Mouse (Mus musculus): ENCODE measurements at regions not wholly inside any gene's neighbourhood (a gene's known extent, or its start where the extent isn't known, plus 50 kb on each side); places are given as distances from the start of the nearest gene placed in this dataset.

- no peak overlapping the region for H3K4me2 ChIP-seq (ENCODE audit: low read depth, low read length)
- WGBS: 52% methylated on average over 7 of the region's 7 CpGs
- no peak overlapping the region for H3K27ac ChIP-seq (ENCODE audit: low read depth)
- TF ChIP-seq EP300 (IDR thresholded peaks at IDR 0.05; ENCODE audit: low read depth) (no peak), CTCF (IDR thresholded peaks at IDR 0.05; ENCODE audit: low read depth) (no peak)
- no peak overlapping the region for H3K9ac ChIP-seq (replicated peaks; ENCODE audit: low read depth, low read length)
- H3K4me1 ChIP-seq (ENCODE audit: control insufficient read depth, insufficient read depth): no peaks in the 10 kb centered on the region
- DNase-seq (ENCODE audit: low spot score) (no peak), ATAC-seq (ENCODE audit: insufficient read depth, low read depth) (no peak)
- no peaks in the 10 kb centered on the region for H3K27me3 ChIP-seq (ENCODE audit: control insufficient read depth, insufficient read depth, low read length)
- H3K9me3 ChIP-seq (replicated peaks; ENCODE audit: control insufficient read depth, low read length): no peaks in the 10 kb centered on the region
- H3K4me3 ChIP-seq (ENCODE audit: low read depth, low read length): no peak overlapping the region
- no peaks in the 10 kb centered on the region for H3K36me3 ChIP-seq (replicated peaks; ENCODE audit: control insufficient read depth, insufficient read depth, low read length)
Measured at GRCm38 (mm10) chr7:138682161-138682560, 163.7 kb upstream of the Ppp2r2d start.

GRCm38 (mm10) chr7:138680530-138680929 is 165.3 kb upstream of the Ppp2r2d start:
- H3K9ac ChIP-seq (replicated peaks; ENCODE audit: low read depth, low read length): no peak overlapping the region
- no peak for ATAC-seq (ENCODE audit: insufficient read depth, low read depth)
- no peak for DNase-seq (ENCODE audit: low spot score)
- TF ChIP-seq EP300 (IDR thresholded peaks at IDR 0.05; ENCODE audit: low read depth): no peak
- TF ChIP-seq CTCF (IDR thresholded peaks at IDR 0.05; ENCODE audit: low read depth): no peak
- no peaks in the 10 kb centered on the region for H3K27me3 ChIP-seq (ENCODE audit: control insufficient read depth, insufficient read depth, low read length)
- no peak overlapping the region for H3K27ac ChIP-seq (ENCODE audit: low read depth)
- no peaks in the 10 kb centered on the region for H3K36me3 ChIP-seq (replicated peaks; ENCODE audit: control insufficient read depth, insufficient read depth, low read length)
- H3K4me2 ChIP-seq (ENCODE audit: low read depth, low read length): no peak overlapping the region
- H3K9me3 ChIP-seq (replicated peaks; ENCODE audit: control insufficient read depth, low read length): no peaks in the 10 kb centered on the region
- H3K4me1 ChIP-seq (ENCODE audit: control insufficient read depth, insufficient read depth): no peaks in the 10 kb centered on the region
- 66% methylated on average over 5 of the region's 5 CpGs for WGBS
- no peak overlapping the region for H3K4me3 ChIP-seq (ENCODE audit: low read depth, low read length)

GRCm38 (mm10) chr7:138679575-138679974 is 166.3 kb upstream of the Ppp2r2d start:
- Histone ChIP-seq H3K9me3 (replicated peaks; ENCODE audit: control insufficient read depth, low read length) (no peaks in the 10 kb centered on the region), H3K4me3 (ENCODE audit: low read depth, low read length) (no peak overlapping the region)

GRCm38 (mm10) chr7:138672959-138673358 is 172.9 kb upstream of the Ppp2r2d start:
- DNase-seq (ENCODE audit: low spot score) (no peak), ATAC-seq (ENCODE audit: insufficient read depth, low read depth) (no peak)
- H3K9me3 ChIP-seq (replicated peaks; ENCODE audit: control insufficient read depth, low read length): no peaks in the 10 kb centered on the region
- no peak overlapping the region for H3K4me3 ChIP-seq (ENCODE audit: low read depth, low read length)
- TF ChIP-seq CTCF (IDR thresholded peaks at IDR 0.05; ENCODE audit: low read depth): no peak
- TF ChIP-seq EP300 (IDR thresholded peaks at IDR 0.05; ENCODE audit: low read depth): no peak
- no peaks in the 10 kb centered on the region for H3K36me3 ChIP-seq (replicated peaks; ENCODE audit: control insufficient read depth, insufficient read depth, low read length)
- WGBS: 39% methylated on average over 1 of the region's 1 CpGs
- H3K27ac ChIP-seq (ENCODE audit: low read depth): no peak overlapping the region
- no peaks in the 10 kb centered on the region for H3K27me3 ChIP-seq (ENCODE audit: control insufficient read depth, insufficient read depth, low read length)
- H3K9ac ChIP-seq (replicated peaks; ENCODE audit: low read depth, low read length): no peak overlapping the region
- H3K4me2 ChIP-seq (ENCODE audit: low read depth, low read length): no peak overlapping the region
- H3K4me1 ChIP-seq (ENCODE audit: control insufficient read depth, insufficient read depth): no peaks in the 10 kb centered on the region

More at GRCm38 (mm10) chr7:138679575-138679974, 166.3 kb upstream of the Ppp2r2d start:
- no peak for TF ChIP-seq EP300 (IDR thresholded peaks at IDR 0.05; ENCODE audit: low read depth)
- TF ChIP-seq CTCF (IDR thresholded peaks at IDR 0.05; ENCODE audit: low read depth): no peak
- H3K4me1 ChIP-seq (ENCODE audit: control insufficient read depth, insufficient read depth): no peaks in the 10 kb centered on the region
- no peak for DNase-seq (ENCODE audit: low spot score)
- H3K4me2 ChIP-seq (ENCODE audit: low read depth, low read length): no peak overlapping the region
- no peaks in the 10 kb centered on the region for H3K27me3 ChIP-seq (ENCODE audit: control insufficient read depth, insufficient read depth, low read length)
- H3K36me3 ChIP-seq (replicated peaks; ENCODE audit: control insufficient read depth, insufficient read depth, low read length): no peaks in the 10 kb centered on the region
- no peak overlapping the region for H3K9ac ChIP-seq (replicated peaks; ENCODE audit: low read depth, low read length)
- WGBS: 75% methylated on average over 2 of the region's 2 CpGs
- no peak overlapping the region for H3K27ac ChIP-seq (ENCODE audit: low read depth)
- no peak for ATAC-seq (ENCODE audit: insufficient read depth, low read depth)

- Histone ChIP-seq H3K36me3 (replicated peaks; ENCODE audit: control insufficient read depth, insufficient read depth, low read length) (no peaks in the 10 kb centered on the region), H3K27ac (ENCODE audit: low read depth) (no peak overlapping the region), H3K4me3 (ENCODE audit: low read depth, low read length) (no peak overlapping the region), H3K9ac (replicated peaks; ENCODE audit: low read depth, low read length) (no peak overlapping the region), H3K27me3 (ENCODE audit: control insufficient read depth, insufficient read depth, low read length) (no peaks in the 10 kb centered on the region), H3K4me1 (ENCODE audit: control insufficient read depth, insufficient read depth) (no peaks in the 10 kb centered on the region), H3K4me2 (ENCODE audit: low read depth, low read length) (no peak overlapping the region), H3K9me3 (replicated peaks; ENCODE audit: control insufficient read depth, low read length) (no peaks in the 10 kb centered on the region)
- DNase-seq (ENCODE audit: low spot score) (no peak), ATAC-seq (ENCODE audit: insufficient read depth, low read depth) (no peak)
- WGBS: 30% methylated on average over 4 of the region's 4 CpGs
- TF ChIP-seq EP300 (IDR thresholded peaks at IDR 0.05; ENCODE audit: low read depth) (no peak), CTCF (IDR thresholded peaks at IDR 0.05; ENCODE audit: low read depth) (no peak)
Measured at GRCm38 (mm10) chr7:138668337-138668736, 177.5 kb upstream of the Ppp2r2d start.

GRCm38 (mm10) chr7:138660124-138660523 is 185.8 kb upstream of the Ppp2r2d start:
- ATAC-seq (ENCODE audit: insufficient read depth, low read depth) (no peak), DNase-seq (ENCODE audit: low spot score) (no peak)

More at GRCm38 (mm10) chr7:138660124-138660523, 185.8 kb upstream of the Ppp2r2d start:
- Histone ChIP-seq H3K36me3 (replicated peaks; ENCODE audit: control insufficient read depth, insufficient read depth, low read length) (no peaks in the 10 kb centered on the region), H3K9ac (replicated peaks; ENCODE audit: low read depth, low read length) (no peak overlapping the region), H3K27me3 (ENCODE audit: control insufficient read depth, insufficient read depth, low read length) (no peaks in the 10 kb centered on the region), H3K4me2 (ENCODE audit: low read depth, low read length) (no peak overlapping the region), H3K27ac (ENCODE audit: low read depth) (no peak overlapping the region), H3K9me3 (replicated peaks; ENCODE audit: control insufficient read depth, low read length) (no peaks in the 10 kb centered on the region), H3K4me3 (ENCODE audit: low read depth, low read length) (no peak overlapping the region), H3K4me1 (ENCODE audit: control insufficient read depth, insufficient read depth) (no peaks in the 10 kb centered on the region)
- 85% methylated on average over 4 of the region's 4 CpGs for WGBS
- no peak for TF ChIP-seq EP300 (IDR thresholded peaks at IDR 0.05; ENCODE audit: low read depth)
- no peak for TF ChIP-seq CTCF (IDR thresholded peaks at IDR 0.05; ENCODE audit: low read depth)

Data from heart, postnatal 0 days (tissue).